Mouse (Mus musculus): Measurements from ENCODE around the gene Mical2.

Gene Mical2

GRCm38 (mm10) chr7:112241211-112241944 is 15.7 kb downstream of the Mical2 start:
- no peak for DNase-seq (ENCODE audit: low read depth, low spot score)

DNA sequence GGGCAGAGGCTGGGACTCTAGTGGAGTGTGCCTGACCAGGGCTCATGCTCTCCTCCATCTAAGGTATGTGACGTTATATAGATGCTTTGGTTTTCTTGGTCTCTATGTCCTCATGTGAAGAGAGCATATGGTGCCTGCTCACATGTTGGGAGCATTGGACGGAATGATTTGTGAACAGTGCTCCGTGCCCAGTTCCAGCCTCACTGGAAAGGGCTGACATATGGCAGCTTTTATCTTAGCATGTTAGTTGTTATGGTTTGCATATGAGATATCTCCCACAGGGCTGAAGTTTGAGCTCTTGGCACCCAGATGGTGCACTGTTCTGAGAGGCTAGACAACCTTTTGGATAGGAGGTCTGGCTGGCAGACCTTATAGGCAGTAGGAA is 16.3 kb downstream of the Mical2 start:
- no peak for DNase-seq (ENCODE audit: low read depth, low spot score)

DNA sequence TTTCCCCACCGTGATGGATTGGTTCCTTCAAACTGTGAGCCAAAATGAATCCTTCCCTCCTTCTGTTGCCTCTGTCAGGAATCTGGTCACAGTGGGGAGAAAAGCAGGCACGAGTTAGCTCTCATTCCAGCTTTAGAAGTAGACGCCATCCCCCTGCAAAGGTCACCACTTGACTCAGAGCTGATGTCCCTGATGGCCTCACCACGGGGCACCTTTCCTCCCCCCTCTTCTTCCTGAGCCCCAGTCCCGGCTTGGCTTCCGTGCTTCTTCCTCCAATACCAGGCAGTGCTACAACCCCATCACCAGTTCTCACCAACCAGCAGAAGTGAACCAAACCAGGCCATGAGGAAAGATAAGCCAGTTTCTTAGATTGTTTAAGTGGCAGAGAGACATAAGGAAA is 16.9 kb downstream of the Mical2 start:
- DNase-seq (ENCODE audit: low read depth, low spot score) = no peak

GRCm38 (mm10) chr7:112244071-112244470 is 18.4 kb downstream of the Mical2 start:
- DNase-seq (ENCODE audit: low read depth, low spot score) = no peak

DNA sequence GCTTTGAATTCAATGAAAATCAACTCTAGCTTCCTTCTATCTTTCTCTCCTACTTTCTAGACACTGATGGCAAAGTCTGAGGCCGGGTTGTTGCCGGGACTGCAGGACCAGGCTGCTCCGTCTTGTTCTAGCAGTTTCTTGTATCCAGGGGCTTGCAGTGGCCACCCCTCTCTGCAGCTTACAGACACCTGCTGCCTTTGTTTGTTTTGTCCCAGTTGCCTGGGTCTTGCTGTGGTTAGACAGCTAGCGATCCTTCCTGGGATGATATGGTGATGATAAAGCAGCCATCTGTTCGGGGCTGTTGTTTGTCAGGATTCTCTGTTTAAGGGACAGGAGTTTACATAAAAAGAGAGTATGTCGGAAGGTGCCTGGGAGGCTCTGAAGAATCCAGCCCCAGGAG is 19.0 kb downstream of the Mical2 start:
- no peak for DNase-seq (ENCODE audit: low read depth, low spot score)

- DNase-seq (ENCODE audit: low read depth, low spot score) = no peak
These were observed 20.3 kb downstream of the Mical2 start for GRCm38 (mm10) chr7:112245839-112246438.

DNA sequence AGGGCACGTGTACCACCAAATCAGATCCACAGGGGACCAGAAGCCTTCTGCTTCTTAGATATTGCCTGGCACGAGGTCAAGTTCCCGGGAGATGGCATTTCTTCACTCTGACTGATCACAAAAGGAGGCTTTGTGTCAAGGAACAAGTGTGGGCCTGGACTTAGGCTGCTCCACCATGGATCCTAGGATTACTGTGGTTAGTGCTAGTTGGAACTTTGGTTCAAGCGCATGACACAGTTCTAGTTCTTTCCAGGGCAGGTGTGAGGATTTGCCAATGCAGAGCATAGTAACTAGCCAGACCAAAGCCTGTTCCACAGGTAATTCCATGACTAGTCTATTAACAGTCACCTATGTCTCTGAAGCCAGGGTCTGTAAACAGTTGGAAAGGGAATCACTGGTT is 20.8 kb downstream of the Mical2 start:
- DNase-seq (ENCODE audit: low read depth, low spot score) = no peak

GRCm38 (mm10) chr7:112247890-112248289 is 22.2 kb downstream of the Mical2 start:
- no peak for DNase-seq (ENCODE audit: low read depth, low spot score)

DNA sequence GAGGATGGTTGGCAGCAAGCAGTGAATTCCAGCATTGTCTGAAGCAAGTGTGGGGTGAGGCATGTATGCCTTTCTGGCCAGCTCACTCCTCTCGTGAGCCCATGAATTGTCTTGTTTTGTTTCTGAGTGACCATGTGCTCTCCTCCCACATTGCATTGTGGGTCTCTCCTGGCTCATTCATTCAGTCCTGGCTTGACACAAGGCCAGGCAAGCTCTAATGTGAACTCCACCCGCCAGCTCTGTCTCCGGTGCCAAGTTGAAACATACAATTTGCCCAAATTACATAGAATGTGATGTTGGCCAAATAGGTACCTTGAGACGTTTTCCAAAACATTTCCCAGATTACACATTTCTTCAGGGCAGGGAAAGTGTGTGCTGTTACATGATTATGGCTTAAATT is 23.8 kb downstream of the Mical2 start:
- no peak for DNase-seq (ENCODE audit: low read depth, low spot score)

DNA sequence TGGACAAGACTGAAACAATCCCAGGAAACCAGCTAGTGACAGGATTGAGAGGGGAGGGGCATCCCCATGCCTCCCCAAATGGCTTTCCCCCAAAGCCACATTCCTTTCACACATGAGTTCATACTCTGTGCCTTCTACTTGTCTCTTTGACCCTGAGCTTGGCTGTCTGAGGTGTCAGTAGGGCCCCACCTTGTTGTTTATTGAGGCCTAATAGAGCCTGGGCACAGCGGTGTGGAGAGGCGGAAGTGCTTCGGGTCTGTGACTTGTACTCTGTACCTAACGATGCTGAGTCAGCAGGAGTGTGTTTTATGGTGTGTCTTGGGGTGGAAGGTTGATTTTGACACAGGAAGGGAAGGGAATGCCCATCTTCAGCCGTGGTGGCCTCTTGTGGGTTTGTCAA is 26.4 kb downstream of the Mical2 start:
- DNase-seq (ENCODE audit: low read depth, low spot score) = no peak

- no peak for DNase-seq (ENCODE audit: low read depth, low spot score)
These were observed 28.6 kb downstream of the Mical2 start for GRCm38 (mm10) chr7:112254233-112254632.

DNA sequence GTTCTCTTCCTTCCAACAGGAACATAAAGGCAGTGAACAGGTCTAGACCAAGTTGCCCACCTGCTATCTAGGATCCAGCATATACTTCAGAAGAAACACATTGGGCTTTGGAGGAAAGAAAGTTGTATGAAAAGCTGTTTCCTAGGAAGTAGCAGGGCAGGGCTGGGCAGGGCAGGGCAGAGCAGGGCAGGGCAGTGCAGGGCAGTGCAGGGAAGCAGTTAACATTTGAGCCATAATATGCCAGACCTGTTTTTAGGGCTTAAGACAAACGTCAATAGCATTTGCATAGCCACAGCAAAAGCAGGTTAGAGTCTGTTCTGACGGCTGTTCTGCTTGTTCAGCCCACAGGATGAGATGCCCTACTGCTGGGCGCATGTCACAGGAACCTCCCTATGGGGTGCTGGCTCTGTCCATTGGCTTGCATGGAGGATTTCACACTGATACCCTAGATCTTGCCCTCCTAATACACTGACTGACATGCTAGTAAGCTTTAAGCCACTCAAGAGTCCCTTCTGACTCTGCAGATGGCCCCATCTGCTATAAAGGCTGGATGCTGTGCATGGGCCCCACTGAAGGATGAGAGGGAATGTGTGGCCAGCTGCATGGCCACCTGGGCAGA is 29.7 kb downstream of the Mical2 start:
- no peak for DNase-seq (ENCODE audit: low read depth, low spot score)

DNA sequence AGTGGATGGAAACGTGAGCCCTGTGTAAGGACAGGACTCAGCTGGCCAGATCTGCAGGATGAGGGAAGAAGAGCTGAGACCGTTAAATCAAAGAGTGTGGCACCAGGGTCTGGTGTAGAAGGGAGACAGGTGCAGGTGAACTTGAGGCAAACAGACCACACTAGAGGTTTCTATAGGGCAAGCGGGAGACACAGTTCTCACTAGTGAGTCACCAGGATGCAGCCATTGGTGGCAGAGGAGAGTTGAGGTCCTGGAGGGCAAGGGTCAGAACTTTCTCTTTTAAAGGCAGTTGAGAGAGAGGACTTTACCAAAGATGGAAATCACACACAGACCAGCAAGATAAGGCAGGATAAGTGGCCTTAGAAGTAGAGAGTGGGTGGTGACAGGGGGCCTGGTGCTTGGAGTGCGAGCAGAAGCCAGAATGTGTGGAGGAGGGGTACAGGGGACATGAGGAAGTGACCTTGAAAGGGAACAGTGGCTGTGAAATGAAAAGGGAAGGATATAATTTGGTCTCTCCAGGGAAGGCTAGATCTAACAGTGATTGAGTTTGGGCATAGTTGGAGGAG is 32.8 kb downstream of the Mical2 start:
- no peak for DNase-seq (ENCODE audit: low read depth, low spot score)

GRCm38 (mm10) chr7:112259286-112259685 is 33.6 kb downstream of the Mical2 start:
- DNase-seq (ENCODE audit: low read depth, low spot score) = peak; percentile 62

GRCm38 (mm10) chr7:112261121-112261520 is 35.5 kb downstream of the Mical2 start:
- DNase-seq (ENCODE audit: low read depth, low spot score) = no peak

- peak; percentile 69 for DNase-seq (ENCODE audit: low read depth, low spot score)
These were observed 41.6 kb downstream of the Mical2 start for GRCm38 (mm10) chr7:112267266-112267665.

- DNase-seq (ENCODE audit: low read depth, low spot score) = no peak
These were observed 43.2 kb downstream of the Mical2 start for GRCm38 (mm10) chr7:112268761-112269425.

- peak; percentile 10 for DNase-seq (ENCODE audit: low read depth, low spot score)
These were observed 45.2 kb downstream of the Mical2 start for GRCm38 (mm10) chr7:112270870-112271269.

DNA sequence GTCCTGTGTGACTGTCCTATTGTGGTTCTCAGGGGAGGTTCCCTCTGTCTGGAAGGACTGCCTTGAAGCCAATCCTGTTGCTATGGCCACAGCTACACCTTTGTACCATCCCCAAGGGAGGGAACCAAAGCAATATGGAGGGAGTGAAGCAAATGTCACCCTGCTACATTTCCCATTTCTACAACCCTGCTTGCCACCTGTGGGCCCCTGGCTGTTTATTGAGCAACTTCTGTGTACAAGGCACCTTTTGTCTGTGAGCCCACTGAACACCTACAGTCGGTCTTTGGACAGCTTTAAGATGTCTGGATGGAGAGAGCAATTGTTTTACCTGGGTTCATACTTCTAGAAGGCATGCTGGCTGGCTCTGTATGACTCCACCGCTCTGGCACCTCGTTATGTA is 46.0 kb downstream of the Mical2 start:
- no peak for DNase-seq (ENCODE audit: low read depth, low spot score)

DNA sequence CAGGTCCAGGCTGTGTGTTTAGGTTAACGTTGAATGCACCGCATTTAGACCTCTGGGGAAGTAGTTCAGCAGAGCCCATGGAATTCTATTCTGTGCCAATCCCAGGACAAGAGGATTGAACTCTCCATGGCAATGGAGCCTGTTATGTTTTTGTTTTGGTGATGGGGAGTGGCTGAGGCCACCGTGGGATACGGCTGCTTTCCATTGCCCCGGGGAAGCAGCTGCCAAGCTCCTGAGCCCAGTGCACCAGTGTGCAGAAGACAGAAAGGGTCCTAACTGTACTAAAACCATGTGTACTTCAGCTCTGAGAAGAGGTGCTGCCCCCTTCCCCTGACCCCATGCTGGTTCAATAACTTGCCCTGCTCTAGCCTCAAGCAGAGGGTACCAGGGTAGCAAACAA is 47.0 kb downstream of the Mical2 start:
- DNase-seq (ENCODE audit: low read depth, low spot score) = no peak

DNA sequence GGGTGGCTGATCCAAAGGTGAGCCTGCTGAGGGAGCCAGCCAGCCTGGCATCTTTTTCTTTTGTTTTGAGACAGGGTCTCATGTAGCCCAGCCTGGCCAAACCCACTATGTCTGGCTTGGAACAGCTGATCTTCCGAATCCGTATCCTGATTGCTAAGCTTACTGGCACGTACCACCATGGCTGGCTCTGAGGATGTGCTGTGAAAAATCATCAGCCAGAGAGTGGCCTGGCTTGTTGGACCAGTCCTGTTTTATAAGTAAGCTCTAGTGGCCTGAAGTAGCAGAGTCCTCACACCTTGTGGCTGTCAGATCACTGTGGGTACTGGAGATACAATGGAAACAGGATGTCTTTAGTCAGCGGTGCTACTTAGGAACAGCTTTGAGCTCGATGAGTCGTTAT is 47.8 kb downstream of the Mical2 start:
- DNase-seq (ENCODE audit: low read depth, low spot score) = peak; percentile 9

GRCm38 (mm10) chr7:112274611-112275010 is 49.0 kb downstream of the Mical2 start:
- no peak for DNase-seq (ENCODE audit: low read depth, low spot score)
